Mouse (Mus musculus) kidney, postnatal 10 days (tissue): Measurements from ENCODE around the gene Agpat4.
"Not testable (repeated sequence)": the region's sequence is repeated elsewhere in the genome, so short reads cannot be mapped to it uniquely, and the experiment has no call there.

ENCODE experiments used
- DNase-seq: peaks from one replicate; pipeline ENCODE4 v3.0.0; 2021; ENCODE audit warnings: mixed read lengths

Gene Agpat4

GRCm38 (mm10) chr17:12201086-12201485 is 82.6 kb downstream of the Agpat4 start:
- DNase-seq = no peak

GRCm38 (mm10) chr17:12203414-12203897 is 85.0 kb downstream of the Agpat4 start:
- peak; percentile 25 for DNase-seq

DNA sequence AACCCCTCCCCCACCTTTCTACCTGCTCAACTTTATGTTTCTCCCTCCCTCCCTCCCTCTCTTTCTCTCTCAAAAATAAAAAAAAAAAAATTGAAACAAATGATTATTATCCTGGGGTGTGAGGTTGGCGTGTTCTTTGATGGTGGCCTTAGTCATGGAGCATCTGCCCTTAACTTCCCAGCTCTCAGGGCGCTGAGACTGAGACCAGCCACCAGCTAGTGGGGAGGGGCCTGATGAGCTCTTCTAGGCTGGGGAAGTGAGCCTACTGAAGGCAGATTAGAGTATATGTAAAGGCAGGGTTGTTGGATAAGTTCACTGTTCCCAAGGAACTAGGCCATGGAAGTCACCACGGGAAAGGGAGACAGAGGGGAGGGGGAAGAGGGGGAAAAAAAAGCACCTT is 85.7 kb downstream of the Agpat4 start:
- no peak for DNase-seq

GRCm38 (mm10) chr17:12204689-12205014 is 86.1 kb downstream of the Agpat4 start:
- no peak for DNase-seq

DNA sequence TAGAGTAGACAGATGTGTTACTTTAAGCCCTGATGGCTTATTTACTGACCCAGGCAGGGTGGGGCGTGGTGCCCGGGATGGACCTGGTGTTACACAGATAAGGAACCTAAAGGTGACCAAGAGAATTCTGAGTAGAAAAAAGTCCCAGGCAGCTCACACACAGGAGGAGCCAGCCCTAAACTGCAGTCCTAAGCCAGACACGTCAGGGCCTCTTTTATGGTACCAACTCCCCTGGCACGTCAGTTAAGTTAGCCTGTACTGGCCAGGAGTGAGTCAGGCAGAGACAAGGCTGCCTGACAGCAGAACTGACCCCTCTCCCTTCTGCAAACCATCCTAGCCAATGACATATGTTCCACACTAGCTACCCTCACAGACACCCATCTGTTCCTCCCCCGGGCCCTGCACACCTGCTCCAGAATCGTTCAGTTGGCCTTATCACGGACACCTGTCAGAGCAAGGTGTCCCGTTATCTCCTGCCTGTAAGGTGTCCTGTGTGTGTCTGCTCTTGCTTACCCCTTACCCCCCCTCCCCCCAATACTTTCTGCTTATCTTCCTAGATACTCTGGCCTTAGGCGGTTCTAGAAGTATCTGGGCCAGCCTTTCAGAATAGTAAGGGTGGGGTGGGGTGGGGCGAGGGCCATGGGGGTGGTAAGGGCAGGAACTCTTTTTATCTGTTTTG is 86.7 kb downstream of the Agpat4 start:
- no peak for DNase-seq

DNA sequence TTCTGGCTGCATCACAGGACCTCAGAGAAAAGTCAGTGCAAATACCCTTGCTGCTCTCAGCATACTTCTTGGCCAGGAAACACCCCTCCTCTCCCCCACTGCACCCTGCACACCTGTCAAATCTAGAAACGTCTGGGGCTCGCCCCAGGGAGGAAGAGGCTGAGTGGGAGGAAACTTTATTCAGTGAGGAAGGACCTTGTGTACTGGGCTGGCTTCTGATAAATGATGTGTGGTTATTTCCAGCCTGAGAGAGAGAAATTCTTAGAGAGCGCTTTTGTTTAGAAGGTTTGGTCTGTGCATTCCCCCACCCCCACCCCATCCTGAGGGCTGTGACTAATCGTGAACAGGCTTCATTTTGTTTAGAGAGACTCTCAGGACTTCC is 87.2 kb downstream of the Agpat4 start:
- DNase-seq = no peak

DNA sequence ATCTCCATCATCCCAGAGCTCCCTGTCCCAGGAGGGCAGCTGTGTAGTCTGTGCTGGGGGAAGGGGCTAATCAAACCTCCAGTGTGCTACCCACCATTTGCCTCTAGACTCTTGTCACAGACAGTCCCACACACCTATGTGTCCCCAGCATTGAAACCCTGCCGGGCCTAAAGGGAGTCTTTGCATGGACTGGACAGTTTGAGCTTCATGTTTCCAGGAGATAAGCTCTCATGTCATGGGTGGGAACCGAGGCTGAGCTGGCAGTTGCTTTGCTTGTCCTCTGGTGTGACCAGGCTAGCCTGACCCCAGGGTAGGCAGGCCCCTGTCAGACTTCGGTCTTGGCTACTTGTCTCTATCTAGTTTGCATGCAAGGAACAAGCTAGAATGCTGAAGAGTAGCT is 87.7 kb downstream of the Agpat4 start:
- no peak for DNase-seq

- no peak for DNase-seq
These were observed 88.6 kb downstream of the Agpat4 start for GRCm38 (mm10) chr17:12207022-12207548.

GRCm38 (mm10) chr17:12209481-12209880 is 91.0 kb downstream of the Agpat4 start:
- DNase-seq = no peak

GRCm38 (mm10) chr17:12210544-12211132 is 92.1 kb downstream of the Agpat4 start:
- DNase-seq = peak; percentile 93

DNA sequence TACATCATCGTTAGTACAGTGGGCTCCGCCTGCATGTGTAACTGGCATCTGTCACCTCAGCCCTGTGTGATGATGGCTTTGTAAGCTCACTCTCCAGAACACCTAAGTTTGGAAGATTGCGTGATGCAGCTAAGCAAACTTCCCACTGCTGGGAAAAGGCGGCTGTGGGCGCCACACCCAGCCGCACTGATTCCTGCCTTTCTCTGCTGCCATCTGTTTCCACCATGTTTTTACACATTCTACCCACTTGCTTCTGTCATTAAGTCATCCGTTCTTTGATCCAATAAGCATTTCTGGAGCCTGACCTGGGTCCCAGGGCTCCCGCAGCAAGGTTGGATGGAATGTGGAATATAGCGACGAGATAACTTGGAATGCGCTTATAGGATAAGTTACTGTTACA is 93.4 kb downstream of the Agpat4 start:
- no peak for DNase-seq

GRCm38 (mm10) chr17:12212341-12212740 is 93.8 kb downstream of the Agpat4 start:
- DNase-seq = no peak

- no peak for DNase-seq
These were observed 94.9 kb downstream of the Agpat4 start for GRCm38 (mm10) chr17:12213430-12213829.

DNA sequence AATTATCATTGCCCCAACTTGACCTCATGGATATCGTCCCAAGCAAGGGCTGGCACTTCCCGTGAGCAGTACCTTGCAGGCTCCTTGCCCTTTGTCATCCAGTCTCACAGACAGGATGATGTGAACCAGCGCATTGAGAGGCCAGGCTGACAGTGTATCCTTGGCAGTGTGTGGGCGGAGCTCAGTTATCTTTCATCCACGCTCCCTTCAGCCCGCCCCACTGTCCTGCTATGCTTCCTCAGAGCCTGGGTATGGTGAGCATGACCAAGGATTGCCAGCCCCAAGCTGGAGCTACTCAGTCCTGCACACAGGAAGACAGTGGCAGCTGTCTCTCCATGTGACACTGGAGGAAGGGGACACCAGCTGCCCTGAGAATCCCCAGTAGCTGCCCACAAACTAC is 97.7 kb downstream of the Agpat4 start:
- no peak for DNase-seq

DNA sequence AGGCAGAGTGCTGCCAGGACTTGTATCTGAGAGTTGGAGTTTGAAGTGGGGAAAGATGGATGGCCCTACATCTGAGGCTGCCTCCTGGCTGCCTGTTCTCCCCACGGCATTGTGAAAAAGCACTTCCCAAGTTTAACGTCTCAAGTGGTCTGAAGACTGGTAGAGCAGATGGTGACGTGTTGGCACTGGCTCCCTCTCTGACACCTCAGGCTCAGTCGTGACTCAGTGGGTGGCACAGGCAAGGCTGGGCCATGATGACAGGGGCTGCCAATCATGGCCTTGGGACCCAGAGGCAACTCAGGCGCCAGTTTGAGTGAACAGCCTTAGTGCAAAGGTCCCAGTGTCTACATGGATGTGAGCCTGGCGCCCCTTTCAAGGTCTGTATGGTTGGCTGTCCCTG is 103.4 kb downstream of the Agpat4 start:
- no peak for DNase-seq

DNA sequence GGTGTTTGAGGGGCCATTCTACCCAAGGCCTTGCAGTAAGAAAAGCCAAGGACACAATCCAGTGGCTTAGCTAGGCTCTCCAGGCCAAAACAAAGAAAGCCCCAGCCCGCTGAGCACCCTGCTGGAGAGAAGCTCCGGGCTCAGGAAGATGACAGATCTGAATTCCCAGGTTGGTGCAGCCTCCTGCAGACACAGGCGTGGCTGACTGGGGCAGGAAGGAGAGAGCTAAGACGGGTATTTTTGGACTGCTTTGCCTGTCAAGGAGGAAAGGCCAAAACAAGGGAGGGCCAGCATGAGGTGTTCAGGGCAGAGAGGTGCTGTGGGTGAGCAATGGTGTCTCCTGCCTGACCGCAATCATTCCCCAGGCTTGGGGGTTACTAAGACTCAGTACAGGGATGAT is 105.2 kb downstream of the Agpat4 start:
- DNase-seq = no peak

DNA sequence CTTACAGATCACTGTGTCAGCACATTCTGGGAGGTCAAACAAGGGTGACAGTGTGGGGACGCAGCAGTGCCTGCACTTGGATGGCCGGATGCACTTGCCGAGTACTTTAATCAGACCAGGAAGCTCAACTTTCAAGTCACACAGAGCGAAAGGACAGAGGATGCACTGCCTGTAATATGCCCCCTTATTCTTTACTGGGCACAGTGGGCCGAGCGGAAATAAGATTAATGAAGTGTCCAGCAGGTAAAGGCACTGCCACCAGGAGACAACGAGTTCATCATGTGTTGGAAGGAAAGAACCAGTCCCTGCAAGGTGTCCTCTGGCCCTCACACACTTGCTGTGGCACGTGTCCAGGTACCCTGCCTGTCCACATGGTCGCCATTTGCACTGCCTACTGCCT is 105.6 kb downstream of the Agpat4 start:
- DNase-seq = peak; percentile 33

DNA sequence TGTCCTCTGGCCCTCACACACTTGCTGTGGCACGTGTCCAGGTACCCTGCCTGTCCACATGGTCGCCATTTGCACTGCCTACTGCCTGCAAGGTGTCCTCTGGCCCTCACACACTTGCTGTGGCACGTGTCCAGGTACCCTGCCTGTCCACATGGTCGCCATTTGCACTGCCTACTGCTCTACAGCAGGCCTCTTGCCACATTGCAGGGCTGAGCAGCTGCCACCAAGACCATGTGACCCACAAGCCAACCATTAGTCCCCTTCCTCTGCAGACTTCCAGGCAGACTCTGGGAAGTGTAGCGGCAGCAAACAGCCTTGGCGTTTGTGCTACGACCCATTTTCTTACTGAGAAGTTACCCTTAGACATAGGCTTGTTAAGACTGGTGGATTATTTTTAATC is 106.0 kb downstream of the Agpat4 start:
- not testable (repeated sequence) for DNase-seq

GRCm38 (mm10) chr17:12225227-12225626 is 106.7 kb downstream of the Agpat4 start:
- no peak for DNase-seq

DNA sequence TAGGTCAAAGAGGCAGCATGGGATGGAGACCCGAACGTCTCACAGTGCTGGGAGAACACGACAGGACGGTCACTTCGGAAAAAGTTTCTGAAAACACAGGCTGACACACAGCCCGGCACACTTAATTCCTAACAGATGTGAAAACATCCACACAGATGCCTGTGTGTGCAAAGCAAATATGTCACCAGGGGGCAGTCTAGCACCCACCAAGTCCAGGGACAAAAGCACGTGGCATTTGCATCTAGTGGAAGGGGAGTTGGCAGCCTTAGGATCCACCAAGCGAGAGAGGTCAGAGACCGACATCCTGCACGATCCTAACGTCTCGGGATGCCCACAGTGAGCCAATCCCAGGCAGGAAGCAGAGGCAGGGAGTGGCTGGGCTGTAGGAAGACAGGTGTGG is 108.0 kb downstream of the Agpat4 start:
- DNase-seq = peak; percentile 70

GRCm38 (mm10) chr17:12228001-12228400 is 109.5 kb downstream of the Agpat4 start:
- no peak for DNase-seq

DNA sequence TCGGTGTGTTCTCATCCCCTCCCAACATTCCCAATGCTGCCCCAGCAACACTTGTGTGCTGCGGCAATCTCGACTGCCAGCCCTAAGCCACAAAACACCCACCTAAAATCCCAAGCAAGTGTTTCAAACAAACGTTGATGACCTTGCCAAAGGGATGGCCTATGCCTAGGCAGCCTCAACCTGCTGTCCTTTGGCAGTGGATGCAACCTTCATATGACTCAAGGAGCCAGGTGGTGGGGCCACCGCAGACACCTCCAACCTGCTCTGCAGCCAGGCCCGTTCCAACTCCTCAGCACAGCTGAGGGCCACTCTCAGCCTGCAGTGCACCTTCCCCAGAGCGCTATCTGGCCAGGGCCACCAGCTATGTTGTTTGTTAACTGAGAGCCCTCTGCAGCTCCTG is 110.0 kb downstream of the Agpat4 start:
- DNase-seq = no peak

DNA sequence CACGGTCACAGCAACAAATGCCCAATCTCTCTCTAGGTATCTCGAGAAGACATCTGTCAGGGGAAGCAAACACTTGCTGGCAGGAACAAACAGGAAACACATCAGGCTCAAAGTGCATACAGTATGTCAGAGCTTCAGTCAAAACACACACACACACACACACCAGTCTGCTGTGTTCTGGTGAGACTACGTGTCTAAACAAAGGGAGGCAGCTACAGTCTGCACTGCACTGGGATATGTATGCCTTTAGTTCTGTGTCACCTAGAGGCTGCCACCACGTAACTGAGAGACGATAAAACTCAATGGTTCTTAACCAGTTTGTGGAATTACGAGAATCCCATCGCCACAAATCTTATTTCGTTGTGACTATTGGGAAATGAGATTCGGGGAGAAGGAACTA is 111.3 kb downstream of the Agpat4 start:
- no peak for DNase-seq

DNA sequence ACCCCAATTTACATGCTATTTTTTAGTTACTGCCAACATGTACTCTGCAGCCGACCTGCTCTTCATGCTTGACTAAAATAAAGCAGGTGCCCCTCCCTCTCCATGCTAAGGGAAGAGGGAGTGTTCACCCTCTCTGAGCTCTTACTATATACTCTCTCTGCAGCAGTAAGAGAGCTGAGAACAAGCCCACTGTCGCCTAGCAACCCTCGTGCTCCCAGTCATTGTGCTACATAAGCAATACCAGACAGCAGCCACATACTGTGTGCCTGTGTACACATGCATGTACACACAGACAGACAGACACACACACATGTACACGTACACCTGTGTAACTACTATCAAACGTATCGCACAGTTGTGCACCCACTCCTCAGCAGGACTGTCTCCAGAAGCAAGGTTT is 111.7 kb downstream of the Agpat4 start:
- no peak for DNase-seq

DNA sequence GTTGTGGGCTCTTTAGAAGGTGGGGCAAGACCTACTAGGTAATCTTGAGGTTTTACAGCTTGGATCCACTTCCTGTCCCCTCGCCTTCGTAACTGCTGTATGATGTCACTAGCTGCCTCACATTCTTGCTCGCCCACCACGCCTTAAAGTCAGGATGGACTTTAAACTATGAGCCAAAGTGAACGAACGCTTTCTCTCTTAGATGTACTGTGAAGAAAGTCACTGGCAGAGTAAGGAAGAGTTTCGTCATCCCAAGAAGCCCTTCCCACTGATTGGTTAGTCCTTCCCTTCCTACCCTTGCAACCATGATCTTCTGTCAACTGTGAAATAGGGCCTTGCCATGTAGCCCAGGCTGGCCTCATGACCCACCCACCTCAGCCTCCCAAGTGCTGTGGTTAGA is 112.6 kb downstream of the Agpat4 start:
- DNase-seq = no peak
